Mouse (Mus musculus) heart, postnatal 0 days (tissue): ENCODE results near the gene Mapk7.

Experiments
- CTCF ChIP-seq: IDR thresholded peaks from 2 replicates; pipeline ENCODE4 v1.5.1; 2016; ENCODE audit warnings: antibody characterized with exemption, control low read depth, low read depth
- EP300 ChIP-seq: IDR thresholded peaks from 2 replicates; pipeline ENCODE4 v1.6.1; 2016; ENCODE audit warnings: antibody characterized with exemption, low read depth

DNA sequence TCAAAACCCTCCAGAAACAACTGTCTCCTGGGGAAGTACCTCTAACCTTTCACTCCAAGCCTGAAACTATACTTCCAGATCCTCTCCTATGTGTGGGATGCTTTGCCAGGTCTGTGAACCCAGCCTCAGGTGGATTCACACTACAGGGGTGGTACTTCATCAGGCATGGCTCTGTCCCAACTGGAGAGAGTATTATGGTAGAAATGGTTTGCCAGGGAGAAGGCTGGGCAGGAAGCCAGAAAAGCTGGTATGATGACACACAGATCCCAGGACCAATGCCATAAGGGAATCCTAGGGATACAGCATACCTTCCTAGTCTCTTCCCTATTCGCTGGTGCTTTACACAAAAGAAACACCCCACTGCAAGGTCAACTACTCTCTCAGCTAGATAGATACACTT lies 32.7 kb upstream of the Mapk7 start:
- no peak for TF ChIP-seq EP300
- TF ChIP-seq CTCF = no peak
